Mouse (Mus musculus) c-Kit-negative CD71-positive TER-119-positive erythroid progenitor cells, embryonic 14.5 days (primary cell): ENCODE results near the gene Lrrc52.

Source experiments
- DNase-seq: peaks from one replicate; pipeline ENCODE4 v3.0.0-alpha.2; 2013; ENCODE audit warnings: low read depth, low spot score

Lrrc52 gene

GRCm38 (mm10) chr1:167466765-167467426, at the start of gene Lrrc52:
Gene Lrrc52, minus strand, starts transcription at chr1:167466780.
- no peak for DNase-seq

GRCm38 (mm10) chr1:167511621-167512020, 45.0 kb upstream of the Lrrc52 start:
- no peak for DNase-seq

- DNase-seq = no peak
Observed at GRCm38 (mm10) chr1:167506048-167506447, 39.5 kb upstream of the Lrrc52 start.

GRCm38 (mm10) chr1:167505427-167505826, 38.8 kb upstream of the Lrrc52 start:
- DNase-seq = no peak

- DNase-seq = no peak
Observed at GRCm38 (mm10) chr1:167499097-167499850, 32.7 kb upstream of the Lrrc52 start.

- no peak for DNase-seq
Observed at GRCm38 (mm10) chr1:167497991-167498390, 31.4 kb upstream of the Lrrc52 start.

GRCm38 (mm10) chr1:167497560-167497959, 31.0 kb upstream of the Lrrc52 start:
- DNase-seq = no peak

- DNase-seq = no peak
Observed at GRCm38 (mm10) chr1:167491501-167491900, 24.9 kb upstream of the Lrrc52 start.

- no peak for DNase-seq
Observed at GRCm38 (mm10) chr1:167487933-167488332, 21.4 kb upstream of the Lrrc52 start.

GRCm38 (mm10) chr1:167486959-167487680, 20.5 kb upstream of the Lrrc52 start:
- no peak for DNase-seq

- DNase-seq = no peak
Observed at GRCm38 (mm10) chr1:167482863-167483262, 16.3 kb upstream of the Lrrc52 start.

GRCm38 (mm10) chr1:167473585-167473984, 7.0 kb upstream of the Lrrc52 start:
- DNase-seq = no peak

- DNase-seq = no peak
Observed at GRCm38 (mm10) chr1:167467916-167468315, 1.3 kb upstream of the Lrrc52 start.

GRCm38 (mm10) chr1:167457311-167457710, 9.3 kb downstream of the Lrrc52 start:
- DNase-seq = no peak

- no peak for DNase-seq
Observed at GRCm38 (mm10) chr1:167453048-167453447, 13.5 kb downstream of the Lrrc52 start.

- no peak for DNase-seq
Observed at GRCm38 (mm10) chr1:167452456-167452855, 14.1 kb downstream of the Lrrc52 start.

GRCm38 (mm10) chr1:167448598-167448997, 18.0 kb downstream of the Lrrc52 start:
- no peak for DNase-seq

GRCm38 (mm10) chr1:167448088-167448487, 18.5 kb downstream of the Lrrc52 start:
- DNase-seq = no peak

GRCm38 (mm10) chr1:167446516-167446915, 20.1 kb downstream of the Lrrc52 start:
- no peak for DNase-seq

- DNase-seq = no peak
Observed at GRCm38 (mm10) chr1:167445167-167445566, 21.4 kb downstream of the Lrrc52 start.

GRCm38 (mm10) chr1:167438231-167438885, 28.2 kb downstream of the Lrrc52 start:
- DNase-seq = no peak

- no peak for DNase-seq
Observed at GRCm38 (mm10) chr1:167437091-167437490, 29.5 kb downstream of the Lrrc52 start.
